Mouse (Mus musculus) lung, embryonic 15.5 days (tissue): Measurements from ENCODE around the gene Olfr1328. TPM values are rescaled to one million over a fixed set of nuclear protein-coding genes. Genes with fewer than 3 reads are reported as not detected.
"Not testable (repeated sequence)": the region's sequence is repeated elsewhere in the genome, so short reads cannot be mapped to it uniquely, and the experiment has no call there.

ENCODE experiments used
- ATAC-seq: fragments of 200-750 bp; cut with Nextera tagmentation; 2 replicates; pipeline ENCODE4 v1.8.0; 2017; ENCODE audit warnings: moderate number of reproducible peaks, borderline replicate concordance; ENCODE audit not compliant: low FRiP score, low TSS enrichment; ENCODE audit errors: extremely low read depth
- H3K27ac ChIP-seq: fragments of 300-500 bp; sonication (generic); 2 replicates; pipeline ENCODE4 v1.5.1; 2015; ENCODE audit warnings: moderate library complexity, mild to moderate bottlenecking, inconsistent platforms
- H3K27me3 ChIP-seq: fragments of 300-500 bp; sonication (generic); 2 replicates; pipeline ENCODE4 v1.6.1; 2015; ENCODE audit warnings: inconsistent platforms
- H3K36me3 ChIP-seq: fragments of 300-500 bp; sonication (generic); 2 replicates; pipeline ENCODE4 v1.6.1; 2015; ENCODE audit warnings: inconsistent platforms
- H3K4me1 ChIP-seq: fragments of 300-500 bp; sonication (generic); 2 replicates; pipeline ENCODE4 v1.6.1; 2015; ENCODE audit warnings: inconsistent platforms
- H3K4me2 ChIP-seq: fragments of 300-500 bp; sonication (generic); 2 replicates; pipeline ENCODE4 v1.6.1; 2015; ENCODE audit warnings: inconsistent platforms, mild to moderate bottlenecking, moderate library complexity
- H3K4me3 ChIP-seq: fragments of 300-500 bp; sonication (generic); 2 replicates; pipeline ENCODE4 v1.5.1; 2015; ENCODE audit warnings: mild to moderate bottlenecking, inconsistent platforms
- H3K9ac ChIP-seq: fragments of 300-500 bp; sonication (generic); 2 replicates; pipeline ENCODE4 v1.6.1; 2015; ENCODE audit warnings: inconsistent platforms
- H3K9me3 ChIP-seq: fragments of 300-500 bp; sonication (generic); 2 replicates; pipeline ENCODE4 v1.6.1; 2016; ENCODE audit warnings: inconsistent platforms
- WGBS: fragments of 180-500 bp; shearing (Covaris S2); methylation state at CpG from one replicate; pipeline ENCODE4 v1.1.7; 2015; 5-methylcytosine and 5-hydroxymethylcytosine counted together
- polyA plus RNA-seq: library from polyadenylated mRNA; unstranded; fragments of >200 nt; fragmentation: Nextera tagmentation; extraction: Ambion mirVana; gene quantifications from 2 replicates; pipeline ENCODE4 v1.2.1, GENCODE M21; 2015

Olfr1328 gene
- polyA plus RNA-seq = not detected in 2 replicates

DNA sequence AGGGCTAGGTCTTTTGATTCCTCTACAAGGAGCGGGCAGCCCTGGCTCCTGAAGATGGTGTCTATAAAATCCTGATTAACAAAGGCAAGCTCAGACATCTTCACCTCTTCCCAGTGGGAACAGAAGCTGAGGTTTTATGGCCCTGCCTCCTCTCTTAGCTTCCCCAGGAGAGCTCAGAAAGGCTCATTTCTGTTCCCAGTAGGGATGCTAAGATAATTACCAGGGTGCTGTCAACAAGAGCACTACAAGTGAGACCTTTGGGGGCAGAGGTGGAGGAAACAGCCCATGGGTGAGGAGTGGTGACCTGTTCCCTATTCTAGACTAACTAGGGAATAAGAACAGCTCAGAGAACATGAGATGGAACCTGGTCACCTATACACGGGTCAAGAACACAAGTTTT, at the start of gene Olfr1328:
Gene Olfr1328, minus strand, starts transcription at position 101 of the 400 bp plus-strand sequence.
- 62% methylated on average over 2 of the region's 2 CpGs for WGBS
- Histone ChIP-seq H3K36me3 (no peaks in the 10 kb centered on the region), H3K27me3 (no peaks in the 10 kb centered on the region), H3K9me3 (no peaks in the 10 kb centered on the region), H3K27ac (no peak within 1 kb of the TSS), H3K4me2 (no peak within 1 kb of the TSS), H3K9ac (no peak within 1 kb of the TSS), H3K4me3 (no peak within 1 kb of the TSS), H3K4me1 (no peaks in the 10 kb centered on the region)
- no peak for ATAC-seq

DNA sequence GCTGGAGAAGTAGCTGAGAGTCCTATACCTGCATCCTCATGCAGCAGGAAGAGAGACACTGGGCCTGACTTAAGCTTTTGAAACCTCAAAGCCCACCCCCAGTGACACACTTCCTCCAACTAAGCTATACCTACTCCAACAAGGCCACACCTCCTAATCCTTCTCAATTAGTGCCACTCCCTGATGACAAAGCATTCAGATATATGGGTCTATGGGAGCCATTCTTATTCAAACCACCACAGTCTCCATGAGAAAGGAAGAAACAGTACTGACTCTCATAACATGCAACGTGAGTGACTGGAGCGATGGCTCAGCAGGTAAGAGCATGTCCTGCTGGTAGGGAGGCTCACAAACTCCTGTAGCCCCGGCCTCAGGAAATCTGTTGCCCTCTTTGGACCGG, 46.9 kb upstream of the Olfr1328 start:
- H3K4me1 ChIP-seq = no peaks in the 10 kb centered on the region
- no peak overlapping the region for H3K27ac ChIP-seq
- no peak for ATAC-seq
- no peak overlapping the region for H3K4me3 ChIP-seq
- no peak overlapping the region for H3K9ac ChIP-seq
- no peak overlapping the region for H3K4me2 ChIP-seq
- 78% methylated on average over 4 of the region's 4 CpGs for WGBS
- no peaks in the 10 kb centered on the region for H3K36me3 ChIP-seq
- H3K27me3 ChIP-seq = no peaks in the 10 kb centered on the region
- H3K9me3 ChIP-seq = no peaks in the 10 kb centered on the region

DNA sequence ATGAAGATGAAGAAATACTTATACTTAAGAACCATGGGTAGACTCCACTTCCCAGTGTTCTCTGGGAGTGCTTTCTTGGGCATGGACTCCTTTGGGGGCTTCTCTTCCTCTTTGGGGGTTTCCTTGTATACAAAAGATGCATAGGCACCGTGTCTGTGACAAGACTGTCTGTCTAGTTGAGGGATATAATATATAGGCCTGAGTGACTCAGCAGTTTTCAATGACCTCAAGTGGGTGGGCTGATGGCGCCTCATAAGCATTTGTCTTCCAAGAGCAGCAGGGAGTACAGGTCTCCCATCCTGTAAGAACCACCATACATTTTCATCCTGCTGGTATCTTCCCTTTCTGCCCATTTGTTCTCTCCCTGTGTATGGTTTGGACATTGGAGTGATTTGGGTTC, 34.9 kb upstream of the Olfr1328 start:
- Histone ChIP-seq H3K4me2 (no peak overlapping the region), H3K27me3 (no peaks in the 10 kb centered on the region), H3K27ac (no peak overlapping the region), H3K36me3 (no peaks in the 10 kb centered on the region), H3K4me3 (no peak overlapping the region), H3K9me3 (no peaks in the 10 kb centered on the region), H3K4me1 (no peaks in the 10 kb centered on the region), H3K9ac (no peak overlapping the region)
- WGBS = 72% methylated on average over 2 of the region's 2 CpGs
- no peak for ATAC-seq

DNA sequence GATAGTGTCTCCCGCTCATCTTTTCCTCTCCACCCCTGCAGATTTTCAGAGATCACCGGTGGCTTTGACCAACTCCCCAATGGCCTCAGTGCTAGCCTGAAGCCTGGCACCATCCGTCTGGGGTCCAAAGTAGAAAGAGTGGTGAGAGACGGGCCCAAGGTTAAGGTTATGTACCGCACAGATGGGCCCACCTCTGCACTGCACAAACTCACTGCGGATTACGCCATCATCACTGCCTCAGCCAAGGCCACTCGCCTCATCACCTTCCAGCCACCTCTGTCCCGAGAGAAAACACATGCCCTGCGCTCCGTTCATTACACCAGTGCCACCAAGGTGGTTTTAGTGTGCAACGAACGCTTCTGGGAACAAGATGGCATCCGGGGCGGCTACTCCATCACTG, 29.3 kb upstream of the Olfr1328 start:
- Histone ChIP-seq H3K4me3 (no peak overlapping the region), H3K4me2 (no peak overlapping the region), H3K9me3 (no peaks in the 10 kb centered on the region), H3K27ac (no peak overlapping the region), H3K4me1 (no peaks in the 10 kb centered on the region), H3K36me3 (no peaks in the 10 kb centered on the region), H3K27me3 (no peaks in the 10 kb centered on the region), H3K9ac (no peak overlapping the region)
- ATAC-seq = no peak
- WGBS = 89% methylated on average over 15 of the region's 15 CpGs

DNA sequence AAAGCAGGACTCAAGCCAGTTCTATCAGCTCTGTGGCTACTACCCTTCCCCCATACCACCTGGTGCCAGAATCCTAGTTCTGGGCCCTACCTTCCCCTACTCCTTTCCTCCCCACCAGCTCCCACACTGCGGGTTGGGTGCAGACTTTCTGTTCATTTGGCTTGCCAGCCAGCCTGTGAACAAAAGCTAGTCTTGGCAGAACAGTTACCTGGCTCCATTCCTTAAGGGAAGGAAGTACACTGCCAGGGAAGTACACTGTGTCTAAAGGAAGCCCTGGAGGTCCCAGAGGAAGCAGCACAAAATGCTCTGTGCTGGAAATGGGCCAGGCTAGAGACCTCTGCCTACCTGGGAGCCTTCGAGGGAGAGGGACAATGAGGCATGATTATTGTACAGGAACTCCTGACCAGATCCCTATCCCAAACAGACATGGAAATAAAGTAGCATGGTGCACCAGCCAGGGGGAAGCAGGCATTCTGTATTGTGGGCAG, 22.8 kb upstream of the Olfr1328 start, which contains the start of gene Lao1:
Gene Lao1, plus strand, starts transcription at position 438 of the 488 bp plus-strand sequence.
- H3K9me3 ChIP-seq = no peaks in the 10 kb centered on the region
- no peak within 1 kb of the TSS for H3K4me3 ChIP-seq
- no peak for ATAC-seq
- no peaks in the 10 kb centered on the region for H3K4me1 ChIP-seq
- WGBS = 75% methylated on average over 2 of the region's 2 CpGs
- H3K4me2 ChIP-seq = no peak within 1 kb of the TSS
- H3K9ac ChIP-seq = no peak within 1 kb of the TSS
- H3K36me3 ChIP-seq = no peaks in the 10 kb centered on the region
- no peaks in the 10 kb centered on the region for H3K27me3 ChIP-seq
- no peak within 1 kb of the TSS for H3K27ac ChIP-seq

DNA sequence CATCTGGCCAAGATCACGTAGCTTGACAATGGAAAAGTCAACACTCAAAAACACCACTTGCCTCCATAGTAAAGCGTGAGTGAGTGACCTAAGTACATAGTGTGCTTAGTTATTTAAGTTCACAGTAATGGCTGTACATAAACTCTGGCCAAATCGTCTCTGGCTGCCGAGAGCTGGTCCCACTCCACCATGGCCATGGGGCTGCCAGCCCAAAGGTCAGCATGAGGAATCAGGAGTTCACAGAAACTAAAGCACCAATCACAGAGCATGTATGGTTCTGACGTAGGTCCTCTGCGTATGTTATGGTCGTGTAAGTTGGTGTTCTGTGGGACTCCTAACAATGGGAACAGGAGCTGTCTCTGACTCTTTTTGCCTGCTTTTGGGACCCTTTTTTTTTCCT, 20.4 kb upstream of the Olfr1328 start:
- WGBS = 61% methylated on average over 7 of the region's 7 CpGs
- no peak for ATAC-seq
- H3K9ac ChIP-seq = no peak overlapping the region
- no peak overlapping the region for H3K27ac ChIP-seq
- H3K36me3 ChIP-seq = no peaks in the 10 kb centered on the region
- no peak overlapping the region for H3K4me3 ChIP-seq
- no peaks in the 10 kb centered on the region for H3K27me3 ChIP-seq
- H3K9me3 ChIP-seq = no peaks in the 10 kb centered on the region
- H3K4me1 ChIP-seq = no peaks in the 10 kb centered on the region
- no peak overlapping the region for H3K4me2 ChIP-seq

DNA sequence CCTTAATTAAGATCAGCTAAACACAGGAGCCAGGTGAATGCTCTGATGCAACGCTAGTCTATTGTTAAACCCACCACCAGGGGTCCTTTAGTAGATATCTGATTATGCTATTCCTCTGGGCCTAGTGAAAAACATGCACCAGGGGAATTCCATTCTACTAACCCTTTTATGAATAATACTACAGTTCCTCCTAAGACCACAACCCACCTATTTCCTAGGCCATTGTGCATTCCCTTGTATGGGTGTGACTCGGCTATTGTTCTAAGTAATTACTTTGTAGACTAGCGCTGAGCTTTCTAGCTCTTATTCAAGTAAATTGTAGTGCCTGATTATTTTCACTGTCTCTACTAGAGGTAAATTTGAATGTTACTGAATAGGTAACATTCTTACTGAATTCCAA, 7.1 kb downstream of the Olfr1328 start:
- not testable (repeated sequence) for H3K36me3 ChIP-seq, H3K9ac ChIP-seq, ATAC-seq, H3K27me3 ChIP-seq, H3K4me3 ChIP-seq, H3K27ac ChIP-seq, H3K4me1 ChIP-seq, H3K4me2 ChIP-seq, H3K9me3 ChIP-seq
- 77% methylated on average over 3 of the region's 3 CpGs for WGBS

DNA sequence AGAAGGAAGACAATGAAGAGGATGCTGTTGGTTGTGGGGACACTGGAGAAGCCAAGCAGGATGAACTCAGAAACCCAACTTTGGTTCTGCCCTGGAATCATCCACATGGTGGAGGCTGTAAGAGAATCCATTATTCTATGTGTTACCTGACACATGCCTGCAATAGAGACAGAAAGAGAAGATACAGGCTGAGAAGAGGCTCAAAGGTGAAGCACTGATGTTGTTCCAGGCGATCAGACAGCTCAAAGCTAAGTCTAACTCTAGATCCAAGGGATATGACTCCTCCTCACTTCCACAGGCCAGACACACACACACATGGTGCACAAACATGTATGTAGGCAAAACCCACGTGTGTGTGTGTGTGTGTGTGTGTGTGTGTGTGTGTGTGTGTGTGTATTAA, 21.0 kb downstream of the Olfr1328 start, which contains the start of gene Olfr1329:
Gene Olfr1329, minus strand, starts transcription at position 101 of the 400 bp plus-strand sequence.
- H3K27me3 ChIP-seq, H3K27ac ChIP-seq, ATAC-seq, H3K4me3 ChIP-seq, H3K9me3 ChIP-seq, H3K9ac ChIP-seq, H3K4me2 ChIP-seq, H3K4me1 ChIP-seq, H3K36me3 ChIP-seq: not testable (repeated sequence)
- 56% methylated on average over 2 of the region's 2 CpGs for WGBS

DNA sequence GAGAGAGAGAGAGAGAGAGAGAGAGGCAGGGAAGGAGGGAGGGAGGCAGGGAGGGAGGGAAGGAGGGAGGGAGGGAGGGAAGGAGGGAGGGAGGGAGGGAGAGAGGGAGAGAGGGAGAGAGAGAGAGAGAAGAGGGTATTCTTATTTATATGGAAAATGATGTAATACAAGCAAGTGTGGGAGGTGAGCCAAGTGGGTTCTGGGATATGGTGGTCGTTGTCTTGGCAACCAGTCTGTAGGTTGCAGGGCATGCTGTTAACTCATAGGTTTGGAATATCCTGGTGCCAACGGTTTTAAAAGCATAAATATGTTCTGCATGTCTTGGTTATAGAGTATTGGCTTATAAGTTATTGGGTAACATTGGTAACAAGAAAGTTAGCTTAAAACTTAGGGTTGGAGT, 36.4 kb downstream of the Olfr1328 start:
- no peak for ATAC-seq
- no peaks in the 10 kb centered on the region for H3K4me1 ChIP-seq
- WGBS = 64% methylated on average over 2 of the region's 2 CpGs

DNA sequence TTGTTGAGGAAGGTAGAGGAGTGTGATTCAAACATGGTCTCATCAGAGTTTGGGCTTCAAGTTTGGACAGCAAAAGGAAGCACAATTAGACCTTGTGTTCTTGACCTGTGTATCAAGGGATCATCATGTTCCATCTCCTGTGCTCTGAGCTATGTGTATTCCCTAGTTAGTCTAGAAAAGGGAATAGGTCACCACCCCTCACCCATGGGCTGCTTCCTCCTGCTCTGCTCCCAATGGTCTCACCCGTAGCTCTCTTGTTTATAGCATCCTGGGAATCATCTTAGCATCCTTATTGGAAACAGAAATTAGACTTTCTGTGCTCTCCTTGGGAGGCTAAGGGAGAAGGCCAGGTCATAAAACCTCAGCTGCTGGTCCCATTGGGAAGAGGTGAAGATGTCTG, 50.1 kb downstream of the Olfr1328 start, which contains the start of gene Olfr1330:
Gene Olfr1330, plus strand, starts transcription at position 301 of the 400 bp plus-strand sequence.
- Histone ChIP-seq H3K9me3 (no peaks in the 10 kb centered on the region), H3K36me3 (no peaks in the 10 kb centered on the region), H3K4me2 (no peak within 1 kb of the TSS), H3K4me3 (no peak within 1 kb of the TSS), H3K4me1 (no peaks in the 10 kb centered on the region), H3K27ac (no peak within 1 kb of the TSS), H3K9ac (no peak within 1 kb of the TSS), H3K27me3 (no peaks in the 10 kb centered on the region)
- no peak for ATAC-seq
- WGBS = 68% methylated on average over 1 of the region's 1 CpGs

More for the DNA sequence above, 36.4 kb downstream of the Olfr1328 start:
- H3K4me2 ChIP-seq = no peak overlapping the region
- H3K4me3 ChIP-seq = no peak overlapping the region
- H3K27me3 ChIP-seq = no peaks in the 10 kb centered on the region
- H3K9me3 ChIP-seq = no peaks in the 10 kb centered on the region
- H3K36me3 ChIP-seq = no peaks in the 10 kb centered on the region
- no peak overlapping the region for H3K27ac ChIP-seq
- H3K9ac ChIP-seq = no peak overlapping the region

Other genes starting within 250 kb of the Olfr1328 start
- 0.69 and 0.78 TPM in 2 replicates for gene Olfr1342, start 245.9 kb downstream of the Olfr1328 start, polyA plus RNA-seq
- gene Olfr1341, start 235.1 kb downstream of the Olfr1328 start, polyA plus RNA-seq = not detected in 2 replicates
- not detected in 2 replicates for gene Olfr1340, start 218.5 kb downstream of the Olfr1328 start, polyA plus RNA-seq
- gene Olfr1339, start 206.4 kb downstream of the Olfr1328 start, polyA plus RNA-seq = not detected in 2 replicates
- gene Olfr1338, start 179.9 kb downstream of the Olfr1328 start, polyA plus RNA-seq = not detected in 2 replicates
- not detected in 2 replicates for gene Olfr1337, start 156.0 kb downstream of the Olfr1328 start, polyA plus RNA-seq
- gene Olfr1335, start 128.7 kb downstream of the Olfr1328 start, polyA plus RNA-seq = not detected in 2 replicates
- not detected in 2 replicates for gene Olfr1333, start 102.3 kb downstream of the Olfr1328 start, polyA plus RNA-seq
- gene Olfr1331, start 74.0 kb downstream of the Olfr1328 start, polyA plus RNA-seq = not detected in 2 replicates
- gene Olfr1330, start 50.0 kb downstream of the Olfr1328 start, polyA plus RNA-seq = not detected in 2 replicates
- gene Olfr1329, start 21.1 kb downstream of the Olfr1328 start, polyA plus RNA-seq = not detected in 2 replicates
- not detected in 2 replicates for gene Lao1, start 23.0 kb upstream of the Olfr1328 start, polyA plus RNA-seq
- gene Slc2a1, start 170.1 kb upstream of the Olfr1328 start, polyA plus RNA-seq = 83.6 and 87.2 TPM in 2 replicates
- 7.3 and 7.8 TPM in 2 replicates for gene Zfp691, start 235.6 kb upstream of the Olfr1328 start, polyA plus RNA-seq